Mouse (Mus musculus): Measurements from ENCODE around the gene Acacb. TPM values are rescaled to one million over a fixed set of nuclear protein-coding genes. Genes with fewer than 3 reads are reported as not detected.

Acacb gene
- polyA plus RNA-seq, 1 experiment from 2014 or later = 0.69 TPM

GRCm38 (mm10) chr5:114172936-114173335 lies 26.6 kb downstream of the Acacb start:
- H3K36me3 ChIP-seq (ENCODE audit: control insufficient read depth, insufficient read depth) = no peaks in the 10 kb centered on the region
- TF ChIP-seq CTCF (IDR thresholded peaks at IDR 0.05; ENCODE audit: low read depth) = no peak
- H3K4me3 ChIP-seq (ENCODE audit: low read depth, low read length) = no peak overlapping the region
- H3K27ac ChIP-seq (ENCODE audit: low read depth, low read length) = no peak overlapping the region
- no peak overlapping the region for H3K9ac ChIP-seq (ENCODE audit: low read depth, low read length)
- no peak overlapping the region for H3K4me2 ChIP-seq (replicated peaks; ENCODE audit: low read depth)
- 0 out of 2 replicates have a peak, but pooled peaks cover 3% of the 10 kb centered on the region for H3K27me3 ChIP-seq (replicated peaks; ENCODE audit: control insufficient read depth, insufficient read depth, low read length)
- H3K4me1 ChIP-seq (replicated peaks; ENCODE audit: control insufficient read depth, insufficient read depth, low read length) = peaks cover 5% of the 10 kb centered on the region; the same call in 1 of the 2 replicates
- no peaks in the 10 kb centered on the region for H3K9me3 ChIP-seq (ENCODE audit: control insufficient read depth)
- ATAC-seq = no peak
- 97% methylated on average over 3 of the region's 3 CpGs for WGBS

- no peak overlapping the region for H3K4me3 ChIP-seq (ENCODE audit: low read depth, low read length)
- H3K9ac ChIP-seq (ENCODE audit: low read depth, low read length) = no peak overlapping the region
- no peaks in the 10 kb centered on the region for H3K9me3 ChIP-seq (ENCODE audit: control insufficient read depth)
- H3K27me3 ChIP-seq (replicated peaks; ENCODE audit: control insufficient read depth, insufficient read depth, low read length) = 0 out of 2 replicates have a peak, but pooled peaks cover 3% of the 10 kb centered on the region
- TF ChIP-seq CTCF (IDR thresholded peaks at IDR 0.05; ENCODE audit: low read depth) = peak; percentile 46; the same call in 1 of the 2 replicates
- ATAC-seq = no peak
- H3K27ac ChIP-seq (ENCODE audit: low read depth, low read length) = no peak overlapping the region
- peaks cover 5% of the 10 kb centered on the region; the same call in 1 of the 2 replicates for H3K4me1 ChIP-seq (replicated peaks; ENCODE audit: control insufficient read depth, insufficient read depth, low read length)
- WGBS = 70% methylated on average over 7 of the region's 7 CpGs
- H3K4me2 ChIP-seq (replicated peaks; ENCODE audit: low read depth) = no peak overlapping the region
- H3K36me3 ChIP-seq (ENCODE audit: control insufficient read depth, insufficient read depth) = no peaks in the 10 kb centered on the region
These were observed 27.1 kb downstream of the Acacb start for GRCm38 (mm10) chr5:114173458-114173857.

GRCm38 (mm10) chr5:114173877-114174581 lies 27.7 kb downstream of the Acacb start:
- no peaks in the 10 kb centered on the region for H3K36me3 ChIP-seq (ENCODE audit: control insufficient read depth, insufficient read depth)
- 0 out of 2 replicates have a peak, but pooled peaks cover 3% of the 10 kb centered on the region for H3K27me3 ChIP-seq (replicated peaks; ENCODE audit: control insufficient read depth, insufficient read depth, low read length)
- H3K9me3 ChIP-seq (ENCODE audit: control insufficient read depth) = no peaks in the 10 kb centered on the region
- no peak overlapping the region for H3K9ac ChIP-seq (ENCODE audit: low read depth, low read length)
- 22% methylated on average over 15 of the region's 16 CpGs for WGBS
- no peak overlapping the region for H3K27ac ChIP-seq (ENCODE audit: low read depth, low read length)
- no peak for TF ChIP-seq CTCF (IDR thresholded peaks at IDR 0.05; ENCODE audit: low read depth)
- H3K4me3 ChIP-seq (ENCODE audit: low read depth, low read length) = no peak overlapping the region
- peaks cover 5% of the 10 kb centered on the region; the same call in 1 of the 2 replicates for H3K4me1 ChIP-seq (replicated peaks; ENCODE audit: control insufficient read depth, insufficient read depth, low read length)
- no peak for ATAC-seq
- H3K4me2 ChIP-seq (replicated peaks; ENCODE audit: low read depth) = peak overlapping the region; percentile 90

- no peak overlapping the region for H3K9ac ChIP-seq (ENCODE audit: low read depth, low read length)
- 0 out of 2 replicates have a peak, but pooled peaks cover 3% of the 10 kb centered on the region for H3K27me3 ChIP-seq (replicated peaks; ENCODE audit: control insufficient read depth, insufficient read depth, low read length)
- no peak overlapping the region for H3K27ac ChIP-seq (ENCODE audit: low read depth, low read length)
- peak; percentile 61 for TF ChIP-seq CTCF (IDR thresholded peaks at IDR 0.05; ENCODE audit: low read depth)
- no peak for ATAC-seq
- no peak overlapping the region for H3K4me3 ChIP-seq (ENCODE audit: low read depth, low read length)
- no peaks in the 10 kb centered on the region for H3K9me3 ChIP-seq (ENCODE audit: control insufficient read depth)
- H3K36me3 ChIP-seq (ENCODE audit: control insufficient read depth, insufficient read depth) = no peaks in the 10 kb centered on the region
- WGBS = 10% methylated on average over 16 of the region's 16 CpGs
- peak overlapping the region; percentile 90 for H3K4me2 ChIP-seq (replicated peaks; ENCODE audit: low read depth)
- H3K4me1 ChIP-seq (replicated peaks; ENCODE audit: control insufficient read depth, insufficient read depth, low read length) = peaks cover 5% of the 10 kb centered on the region; the same call in 1 of the 2 replicates
These were observed 28.3 kb downstream of the Acacb start for GRCm38 (mm10) chr5:114174639-114175038.

GRCm38 (mm10) chr5:114175596-114176171 lies 29.3 kb downstream of the Acacb start:
- 0 out of 2 replicates have a peak, but pooled peaks have one; percentile 11 for TF ChIP-seq CTCF (IDR thresholded peaks at IDR 0.05; ENCODE audit: low read depth)
- Histone ChIP-seq H3K4me2 (replicated peaks; ENCODE audit: low read depth) (peak overlapping the region; percentile 90), H3K9me3 (ENCODE audit: control insufficient read depth) (no peaks in the 10 kb centered on the region), H3K9ac (ENCODE audit: low read depth, low read length) (peak overlapping the region; percentile 57), H3K36me3 (ENCODE audit: control insufficient read depth, insufficient read depth) (no peaks in the 10 kb centered on the region), H3K4me3 (ENCODE audit: low read depth, low read length) (peak overlapping the region; percentile 52), H3K27ac (ENCODE audit: low read depth, low read length) (no peak overlapping the region), H3K4me1 (replicated peaks; ENCODE audit: control insufficient read depth, insufficient read depth, low read length) (peaks cover 5% of the 10 kb centered on the region; the same call in 1 of the 2 replicates), H3K27me3 (replicated peaks; ENCODE audit: control insufficient read depth, insufficient read depth, low read length) (0 out of 2 replicates have a peak, but pooled peaks cover 3% of the 10 kb centered on the region)
- ATAC-seq = peak; percentile 96
- under 1% methylated on average over 25 of the region's 26 CpGs for WGBS

Measured in intestine, postnatal 0 days (tissue).